Mouse (Mus musculus): ENCODE measurements around the gene Ccdc28b.

Gene Ccdc28b

DNA sequence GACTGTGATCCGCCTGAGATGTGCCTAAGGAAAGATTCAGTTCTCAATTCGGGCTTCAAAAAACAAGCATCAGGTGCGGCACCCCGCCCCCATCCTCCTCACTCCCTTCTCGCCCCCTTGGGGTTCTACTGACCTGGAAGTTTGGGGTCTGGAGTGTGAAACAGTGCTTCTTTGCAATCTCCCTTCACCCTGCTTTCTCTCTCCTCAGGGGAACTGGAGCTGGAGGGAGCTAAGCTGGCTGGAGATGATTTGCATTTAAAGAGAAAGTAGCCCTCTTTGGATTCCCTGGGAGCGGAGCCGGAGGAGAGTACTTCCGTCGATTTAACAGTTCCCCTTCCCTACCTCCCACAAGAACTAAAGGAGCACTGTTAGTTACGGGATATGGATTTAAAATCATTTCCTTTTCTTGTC lies at the start of gene Ccdc28b:
Ccdc28b (minus strand) TSS at position 267 of the 411 bp plus-strand sequence.
- peak; percentile 65 to 69 for DNase-seq (ENCODE audit: low spot score in 2 of 2)

- DNase-seq (ENCODE audit: low spot score in 2 of 2) = no peak
These were observed 49.2 kb upstream of the Ccdc28b start for GRCm38 (mm10) chr4:129672878-129673449.

DNA sequence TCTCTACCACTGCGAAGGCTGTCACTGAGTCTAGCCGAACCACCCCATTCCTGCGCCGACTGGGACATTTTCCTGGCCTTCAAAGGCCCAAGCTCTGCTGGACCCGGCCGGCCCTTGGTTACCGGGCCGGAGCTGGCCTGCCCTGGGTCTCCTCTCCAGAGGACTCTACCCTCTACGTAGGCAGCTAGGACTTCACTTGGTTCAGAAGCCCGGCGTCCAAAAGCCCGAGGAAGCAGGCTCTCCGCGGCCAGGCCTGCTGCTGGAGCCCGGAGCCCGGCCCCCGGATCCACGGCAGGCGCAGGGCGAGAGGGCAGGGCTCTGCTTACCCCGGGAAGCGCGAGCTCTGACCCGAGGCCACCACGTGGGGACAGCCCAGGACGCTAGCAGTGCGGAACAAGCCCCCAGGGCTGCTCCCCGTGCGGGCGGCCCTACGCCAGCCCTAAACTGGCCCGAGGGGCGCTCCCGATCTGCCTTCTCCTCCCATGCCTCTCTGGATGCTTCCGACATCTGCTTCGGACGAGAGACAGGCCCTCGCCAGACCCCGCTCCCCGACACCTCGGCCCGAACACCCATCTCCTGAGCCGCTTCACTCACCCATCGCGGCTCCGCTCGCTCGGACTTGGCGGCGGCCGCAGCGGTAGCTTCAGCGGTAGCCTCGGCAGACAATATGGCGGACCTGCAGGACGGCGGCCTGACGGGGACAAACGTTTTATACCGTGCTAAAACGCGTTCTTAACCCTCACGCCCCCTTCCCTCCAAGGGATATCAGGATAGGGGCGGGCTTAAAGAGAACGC lies 48.5 kb upstream of the Ccdc28b start, which contains the start of gene Kpna6:
Kpna6 (minus strand) TSS at position 685 of the 795 bp plus-strand sequence.
- peak; percentile 94 to 95 for DNase-seq (ENCODE audit: low spot score in 2 of 2)

DNA sequence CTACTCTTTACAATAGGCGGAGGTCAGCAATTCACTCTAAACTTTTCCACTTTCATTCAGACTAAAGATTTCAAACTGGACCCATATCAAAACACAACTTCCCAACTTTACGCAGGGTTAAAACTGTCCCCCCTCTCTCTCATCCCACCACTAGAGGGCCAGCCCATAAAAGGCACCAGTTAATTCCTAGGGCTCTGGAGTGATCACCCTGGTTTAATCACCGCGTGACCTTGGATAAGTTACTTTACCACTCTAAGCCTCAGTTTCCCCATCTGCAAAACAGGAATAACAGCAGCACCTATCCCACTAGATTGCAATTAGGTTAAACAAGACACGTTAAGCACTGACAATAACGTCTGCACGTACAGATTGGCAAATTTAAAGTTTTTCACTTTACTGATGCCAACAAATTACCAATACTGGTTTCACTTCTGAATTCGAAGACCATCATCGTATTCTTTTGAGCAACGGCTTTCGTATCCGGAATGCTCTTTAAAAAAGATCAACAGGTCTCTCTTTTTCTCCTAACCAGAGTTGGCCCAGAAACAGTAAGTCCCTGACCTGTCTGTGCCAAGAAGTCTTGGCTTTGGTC lies 47.8 kb upstream of the Ccdc28b start:
- DNase-seq (ENCODE audit: low spot score in 2 of 2) = peak; percentile 37 to 41

DNA sequence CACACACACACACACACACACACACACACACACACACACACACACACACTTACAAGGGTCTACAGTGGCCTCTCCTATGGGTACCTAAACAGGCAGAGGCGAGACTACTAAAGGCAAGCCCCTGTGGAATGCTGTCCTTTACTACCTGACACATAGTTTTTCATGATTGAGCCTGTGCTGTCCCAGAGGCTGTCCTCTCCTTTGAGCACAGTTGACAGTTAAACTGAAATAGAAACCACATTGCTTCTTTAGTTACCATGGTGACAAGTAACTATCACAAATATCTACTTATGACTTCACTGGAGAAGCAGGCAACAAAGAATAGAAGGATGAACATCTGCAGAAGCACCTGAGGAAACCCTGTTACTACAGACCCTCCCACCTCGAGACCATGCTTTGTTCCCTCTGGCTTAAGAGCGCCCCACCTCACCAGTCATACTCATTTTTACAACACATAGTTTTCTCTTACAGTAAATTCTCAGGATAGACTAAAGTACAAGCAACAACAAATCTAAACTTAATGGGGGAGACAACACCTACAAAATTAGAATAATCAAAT lies 38.6 kb upstream of the Ccdc28b start:
- no peak for DNase-seq (ENCODE audit: low spot score in 2 of 2)

DNA sequence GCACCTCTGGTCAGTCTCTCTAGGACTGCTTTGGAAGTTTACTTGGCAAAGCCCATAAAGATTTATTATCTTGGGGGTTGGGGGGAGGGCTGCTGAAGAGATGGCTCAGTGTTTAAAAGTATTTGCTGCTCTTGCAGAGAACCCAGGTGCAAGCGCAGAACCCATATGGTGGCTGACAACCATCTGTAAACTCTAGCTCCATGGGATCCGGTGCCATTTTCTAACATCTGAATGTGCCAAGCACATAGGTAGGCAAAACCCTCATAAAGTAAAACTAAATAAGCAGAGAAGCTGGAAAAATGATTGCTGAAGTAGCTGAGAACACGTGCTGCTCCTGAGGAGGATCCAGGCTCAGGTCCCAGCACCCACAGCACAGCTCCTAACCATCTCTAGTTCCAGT lies 37.8 kb upstream of the Ccdc28b start:
- DNase-seq (ENCODE audit: low spot score in 2 of 2) = no peak

DNA sequence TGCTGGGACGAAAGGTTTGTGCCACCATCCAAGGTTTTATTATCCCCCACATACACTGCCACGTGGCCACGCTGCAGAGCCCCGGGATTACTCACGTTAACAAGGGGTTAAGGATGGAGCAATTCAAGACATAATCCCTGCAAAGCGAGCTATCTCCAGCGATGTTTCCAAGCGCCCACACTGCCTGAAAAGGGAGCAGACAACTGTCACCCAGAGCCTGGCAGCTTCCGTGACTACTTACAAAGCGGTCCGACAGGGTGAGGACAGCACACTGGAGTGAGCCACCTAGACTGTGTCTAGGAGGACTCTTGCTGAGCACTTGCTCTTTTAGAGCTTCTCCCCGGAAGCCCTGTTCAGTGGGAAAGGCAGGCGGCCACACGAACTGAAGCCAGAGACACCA lies 31.0 kb upstream of the Ccdc28b start:
- peak in 1 of 2 experiments; percentile 40 for DNase-seq (ENCODE audit: low spot score in 2 of 2)

GRCm38 (mm10) chr4:129650359-129650758 lies 26.6 kb upstream of the Ccdc28b start:
- no peak for DNase-seq (ENCODE audit: low spot score in 2 of 2)

DNA sequence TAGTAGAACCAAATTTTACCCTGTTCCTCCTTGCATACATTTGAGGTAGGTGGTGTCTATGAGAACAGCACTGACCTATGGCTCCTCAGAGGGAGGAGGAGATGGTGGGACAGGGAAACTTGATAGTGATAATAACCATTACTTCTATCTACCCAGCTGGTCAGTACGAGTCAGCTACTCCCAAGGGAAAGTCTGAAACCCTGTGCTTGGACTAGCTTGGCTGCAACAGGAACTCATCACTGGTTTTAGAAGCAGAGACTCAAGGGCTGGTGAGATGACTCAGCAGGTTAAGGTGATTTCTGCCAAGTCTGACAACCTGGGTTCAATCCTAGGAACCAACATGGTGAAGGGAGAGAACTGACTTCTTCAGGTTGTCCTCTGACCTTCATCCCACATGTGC lies 24.9 kb upstream of the Ccdc28b start:
- no peak for DNase-seq (ENCODE audit: low spot score in 2 of 2)

GRCm38 (mm10) chr4:129645204-129645603 lies 21.5 kb upstream of the Ccdc28b start:
- no peak for DNase-seq (ENCODE audit: low spot score in 2 of 2)

DNA sequence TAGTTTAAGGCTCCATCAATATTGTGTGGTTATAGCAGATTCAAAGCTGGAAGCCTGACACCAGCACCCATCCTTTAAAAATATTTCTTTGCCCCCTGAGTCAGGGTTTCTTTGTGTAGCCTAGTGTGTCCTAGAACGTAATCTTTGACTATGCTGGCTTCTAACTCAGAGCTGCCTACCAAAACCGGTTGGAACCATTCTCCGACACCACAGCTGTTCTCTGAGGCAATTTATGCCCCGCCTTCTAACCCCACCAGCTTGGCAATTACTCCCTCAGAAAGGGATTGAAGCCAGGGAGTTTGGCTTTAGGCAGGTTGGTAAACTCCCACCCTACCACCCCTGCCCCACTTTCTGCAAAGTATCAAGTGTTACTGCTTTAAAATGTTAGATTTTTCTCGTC lies 18.0 kb upstream of the Ccdc28b start:
- DNase-seq (ENCODE audit: low spot score in 2 of 2) = no peak

- DNase-seq (ENCODE audit: low spot score in 2 of 2) = peak; percentile 98 to 99
These were observed 17.1 kb upstream of the Ccdc28b start, which contains the start of gene Txlna for GRCm38 (mm10) chr4:129640638-129641467. Gene Txlna (minus strand): TSS chr4:129641065.

- no peak for DNase-seq (ENCODE audit: low spot score in 2 of 2)
These were observed 16.4 kb upstream of the Ccdc28b start for GRCm38 (mm10) chr4:129640101-129640637.

DNA sequence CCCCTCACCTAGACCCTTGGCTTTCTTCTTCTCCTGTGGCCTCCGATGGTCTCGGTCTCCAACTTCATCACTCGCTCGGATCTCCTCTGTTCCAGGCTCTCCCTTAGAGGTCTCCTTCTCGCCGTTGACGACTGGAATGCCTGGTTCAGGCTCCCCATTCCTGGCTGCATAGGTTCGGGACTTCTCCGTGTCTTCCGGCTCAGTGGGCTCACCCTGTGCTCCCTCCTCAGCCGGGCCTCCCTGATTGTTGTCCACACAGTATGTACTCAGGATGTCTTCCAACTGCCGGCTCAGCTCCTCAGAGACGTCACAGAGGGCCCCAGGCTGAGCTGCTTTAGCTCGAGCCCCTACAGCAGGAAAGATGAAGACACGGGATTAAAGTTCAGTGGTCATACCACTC lies 15.5 kb upstream of the Ccdc28b start:
- DNase-seq (ENCODE audit: low spot score in 2 of 2) = no peak

GRCm38 (mm10) chr4:129633852-129634251 lies 10.1 kb upstream of the Ccdc28b start:
- DNase-seq (ENCODE audit: low spot score in 2 of 2) = no peak

DNA sequence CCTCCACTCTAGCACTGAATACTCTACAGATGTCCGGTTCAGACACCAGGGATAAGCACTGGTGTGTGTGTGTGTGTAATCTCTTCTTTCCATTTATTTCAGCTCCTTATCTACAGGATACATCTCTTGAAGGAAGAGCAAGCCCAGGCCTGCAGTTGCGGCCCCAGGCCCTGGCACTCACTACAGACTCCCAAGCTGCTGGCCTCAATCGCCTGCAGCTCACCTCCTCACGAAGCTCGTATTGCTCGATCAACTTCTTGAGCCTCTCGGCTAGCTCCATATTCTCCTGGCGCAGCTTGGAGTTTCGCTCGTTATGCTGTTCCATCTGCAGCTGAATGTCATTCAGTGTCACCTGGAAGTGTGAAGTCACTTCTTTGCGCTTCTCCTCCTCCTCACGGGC lies 8.1 kb upstream of the Ccdc28b start:
- DNase-seq (ENCODE audit: low spot score in 2 of 2) = no peak

GRCm38 (mm10) chr4:129630944-129631343 lies 7.2 kb upstream of the Ccdc28b start:
- no peak for DNase-seq (ENCODE audit: low spot score in 2 of 2)

DNA sequence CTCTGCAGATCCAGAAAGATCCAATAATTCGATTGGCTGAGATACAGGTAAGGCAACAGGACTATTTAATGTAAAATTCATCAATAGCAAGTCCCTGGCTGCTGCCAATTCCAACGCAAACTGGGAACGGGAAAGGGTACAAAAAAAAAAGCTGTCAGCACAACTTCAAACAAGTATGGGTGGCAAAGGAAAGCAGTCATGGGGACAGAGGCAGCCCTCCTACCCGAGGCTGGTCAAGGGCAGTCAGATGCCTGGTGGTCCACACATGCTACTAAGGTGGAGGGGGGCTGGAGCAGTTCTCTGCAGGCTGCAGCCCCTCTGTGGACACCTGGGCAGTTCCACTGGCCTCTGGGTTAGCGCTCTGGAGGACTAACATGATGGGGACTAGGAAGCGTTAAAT lies 2.3 kb upstream of the Ccdc28b start:
- no peak for DNase-seq (ENCODE audit: low spot score in 2 of 2)

- DNase-seq (ENCODE audit: low spot score in 2 of 2) = no peak
These were observed 1.7 kb upstream of the Ccdc28b start for GRCm38 (mm10) chr4:129625496-129625895.

GRCm38 (mm10) chr4:129625029-129625370 lies 1.3 kb upstream of the Ccdc28b start:
- peak; percentile 68 to 72 for DNase-seq (ENCODE audit: low spot score in 2 of 2)

- peak; percentile 86 to 92 for DNase-seq (ENCODE audit: low spot score in 2 of 2)
These were observed 708 bp upstream of the Ccdc28b start for GRCm38 (mm10) chr4:129624281-129625028.

All from frontal cortex, postnatal 36 days (tissue).